Mouse (Mus musculus): ENCODE measurements around the gene Uggt1.

Uggt1 gene

GRCm38 (mm10) chr1:36244058-36244827 lies at the start of gene Uggt1:
Uggt1 (minus strand) TSS chr1:36244720.
- CTCF ChIA-PET: interaction anchor here (0.7 kb wide), 1 partner anchor 30 kb away, joined by 9 read pairs; no protein-coding TSS in a partner anchor

GRCm38 (mm10) chr1:36293470-36293869 lies 49.0 kb upstream of the Uggt1 start:
- CTCF ChIA-PET: no interaction called here

- CTCF ChIA-PET: interaction anchor here (1.4 kb wide), 1 partner anchor 21 kb away, joined by 4 read pairs; no protein-coding TSS in a partner anchor
These were observed 37.3 kb upstream of the Uggt1 start for GRCm38 (mm10) chr1:36281849-36282248.

GRCm38 (mm10) chr1:36280938-36281337 lies 36.4 kb upstream of the Uggt1 start:
- CTCF ChIA-PET: interaction anchor here (0.7 to 1.4 kb wide), 3 partner anchors 20 to 102 kb away, joined by 3 to 4 read pairs (median 4); no protein-coding TSS in a partner anchor

GRCm38 (mm10) chr1:36279202-36279601 lies 34.7 kb upstream of the Uggt1 start:
- CTCF ChIA-PET: interaction anchor here (0.6 kb wide), 2 partner anchors 14 to 590 kb away, joined by 3 to 22 read pairs; no protein-coding TSS in a partner anchor

GRCm38 (mm10) chr1:36277267-36278060 lies 32.9 kb upstream of the Uggt1 start:
- CTCF ChIA-PET: interaction anchor here (0.5 to 0.9 kb wide), 4 partner anchors 13 to 552 kb away, joined by 3 to 9 read pairs (median 6); no protein-coding TSS in a partner anchor

- CTCF ChIA-PET: no interaction called here
These were observed 31.3 kb upstream of the Uggt1 start for GRCm38 (mm10) chr1:36275635-36276389.

- CTCF ChIA-PET: interaction anchor here (0.5 to 1.3 kb wide), 4 partner anchors 10 to 1240 kb away, joined by 3 to 6 read pairs (median 4); no protein-coding TSS in a partner anchor
These were observed 29.9 kb upstream of the Uggt1 start, which contains the start of gene Neurl3 for GRCm38 (mm10) chr1:36274455-36274854. Neurl3 (minus strand) TSS chr1:36274679.

- CTCF ChIA-PET: interaction anchor here (0.8 to 1.4 kb wide), 2 partner anchors 10 to 19 kb away, joined by 3 read pairs; no protein-coding TSS in a partner anchor
These were observed 28.8 kb upstream of the Uggt1 start for GRCm38 (mm10) chr1:36273288-36273687.

GRCm38 (mm10) chr1:36272546-36272945 lies 28.0 kb upstream of the Uggt1 start:
- CTCF ChIA-PET: interaction anchor here (0.7 to 1.4 kb wide), 3 partner anchors 9 to 126 kb away, joined by 3 to 9 read pairs (median 3); no protein-coding TSS in a partner anchor

- CTCF ChIA-PET: interaction anchor here (0.7 kb wide), 1 partner anchor 125 kb away, joined by 9 read pairs; no protein-coding TSS in a partner anchor
These were observed 27.2 kb upstream of the Uggt1 start for GRCm38 (mm10) chr1:36271516-36272230.

GRCm38 (mm10) chr1:36270666-36271065 lies 26.1 kb upstream of the Uggt1 start:
- CTCF ChIA-PET: no interaction called here

- CTCF ChIA-PET: no interaction called here
These were observed 24.7 kb upstream of the Uggt1 start for GRCm38 (mm10) chr1:36269121-36269795.

GRCm38 (mm10) chr1:36267595-36267994 lies 23.1 kb upstream of the Uggt1 start:
- CTCF ChIA-PET: no interaction called here

- CTCF ChIA-PET: interaction anchor here (0.5 kb wide), 1 partner anchor 701 kb away, joined by 4 read pairs; no protein-coding TSS in a partner anchor
These were observed 21.8 kb upstream of the Uggt1 start for GRCm38 (mm10) chr1:36266293-36266692.

- CTCF ChIA-PET: interaction anchor here (0.6 to 1.3 kb wide), 3 partner anchors 9 to 31 kb away, joined by 3 to 5 read pairs (median 3); partner anchors contain the start of gene Neurl3
These were observed 19.4 kb upstream of the Uggt1 start for GRCm38 (mm10) chr1:36263833-36264488.

GRCm38 (mm10) chr1:36261708-36262504 lies 17.4 kb upstream of the Uggt1 start:
- CTCF ChIA-PET: no interaction called here

- CTCF ChIA-PET: interaction anchor here (1.5 kb wide), 1 partner anchor 21 kb away, joined by 4 read pairs; no protein-coding TSS in a partner anchor
These were observed 15.9 kb upstream of the Uggt1 start for GRCm38 (mm10) chr1:36260418-36260817.

All from spleen, embryonic (tissue).